Mouse (Mus musculus): ENCODE data around the gene Wdr92. TPM values are rescaled to one million over a fixed set of nuclear protein-coding genes. Genes with fewer than 3 reads are reported as not detected.

Gene Wdr92
- total and polyA plus RNA-seq, 2 experiments = 5.5 to 11.5 TPM

- TF ChIP-seq POLR2A (IDR thresholded peaks at IDR 0.05; ENCODE audit: extremely low read depth, insufficient read depth, low read length) = no peak
- H3K4me1 ChIP-seq (ENCODE audit: control insufficient read depth, insufficient read depth, low read length) = no peaks in the 10 kb centered on the region; the same call in 1 of the 2 replicates
- no peak overlapping the region for H3K27ac ChIP-seq (replicated peaks; ENCODE audit: insufficient read depth, low read depth, low read length)
- no peak overlapping the region for H3K4me3 ChIP-seq (ENCODE audit: insufficient read depth, low read depth, low read length)
- H3K9ac ChIP-seq (ENCODE audit: low read depth, low read length) = no peak overlapping the region
- no peaks in the 10 kb centered on the region for H3K36me3 ChIP-seq (ENCODE audit: control insufficient read depth, insufficient read depth, low read length)
- no peak for DNase-seq (ENCODE audit: extremely low read depth, low read depth, low spot score)
- WGBS = 97% methylated on average over 1 of the region's 1 CpGs
- peaks cover 41% of the 10 kb centered on the region for H3K79me2 ChIP-seq (ENCODE audit: control insufficient read depth, insufficient read depth, low read length)
- H3K27me3 ChIP-seq (ENCODE audit: control insufficient read depth, insufficient read depth, low read length) = no peaks in the 10 kb centered on the region
These were observed 5.3 kb upstream of the Wdr92 start for GRCm38 (mm10) chr11:17176638-17177037.

- TF ChIP-seq CTCF (IDR thresholded peaks at IDR 0.05; ENCODE audit: low read depth, low read length) (no peak), POLR2A (IDR thresholded peaks at IDR 0.05; ENCODE audit: extremely low read depth, insufficient read depth, low read length) (no peak)
- no peaks in the 10 kb centered on the region; the same call in 1 of the 2 replicates for H3K4me1 ChIP-seq (ENCODE audit: control insufficient read depth, insufficient read depth, low read length)
- peaks cover 24% of the 10 kb centered on the region for H3K79me2 ChIP-seq (ENCODE audit: control insufficient read depth, insufficient read depth, low read length)
- no peak for DNase-seq (ENCODE audit: extremely low read depth, low read depth, low spot score)
- H3K4me3 ChIP-seq (ENCODE audit: insufficient read depth, low read depth, low read length) = no peak overlapping the region
- H3K27me3 ChIP-seq (ENCODE audit: control insufficient read depth, insufficient read depth, low read length) = no peaks in the 10 kb centered on the region
- no peak overlapping the region for H3K27ac ChIP-seq (replicated peaks; ENCODE audit: insufficient read depth, low read depth, low read length)
- 72% methylated on average over 3 of the region's 3 CpGs for WGBS
- no peaks in the 10 kb centered on the region; the same call in 1 of the 2 replicates for H3K36me3 ChIP-seq (ENCODE audit: control insufficient read depth, insufficient read depth, low read length)
- no peak overlapping the region for H3K9ac ChIP-seq (ENCODE audit: low read depth, low read length)
These were observed 1.2 kb upstream of the Wdr92 start for GRCm38 (mm10) chr11:17180753-17181152.

- Histone ChIP-seq H3K4me3 (ENCODE audit: insufficient read depth, low read depth, low read length) (no peak overlapping the region), H3K79me2 (ENCODE audit: control insufficient read depth, insufficient read depth, low read length) (peaks cover 14% of the 10 kb centered on the region), H3K9ac (ENCODE audit: low read depth, low read length) (no peak overlapping the region), H3K27ac (replicated peaks; ENCODE audit: insufficient read depth, low read depth, low read length) (no peak overlapping the region), H3K27me3 (ENCODE audit: control insufficient read depth, insufficient read depth, low read length) (no peaks in the 10 kb centered on the region), H3K4me1 (ENCODE audit: control insufficient read depth, insufficient read depth, low read length) (no peaks in the 10 kb centered on the region; the same call in 1 of the 2 replicates), H3K36me3 (ENCODE audit: control insufficient read depth, insufficient read depth, low read length) (no peaks in the 10 kb centered on the region; the same call in 1 of the 2 replicates)
- no peak for TF ChIP-seq POLR2A (IDR thresholded peaks at IDR 0.05; ENCODE audit: extremely low read depth, insufficient read depth, low read length)
- TF ChIP-seq CTCF (IDR thresholded peaks at IDR 0.05; ENCODE audit: low read depth, low read length) = no peak
- WGBS = 92% methylated on average over 2 of the region's 2 CpGs
- DNase-seq (ENCODE audit: extremely low read depth, low read depth, low spot score) = no peak
These were observed 1.3 kb downstream of the Wdr92 start for GRCm38 (mm10) chr11:17183165-17183564.

GRCm38 (mm10) chr11:17187649-17188048 lies 5.7 kb downstream of the Wdr92 start:
- Histone ChIP-seq H3K36me3 (ENCODE audit: control insufficient read depth, insufficient read depth, low read length) (no peaks in the 10 kb centered on the region; the same call in 1 of the 2 replicates), H3K79me2 (ENCODE audit: control insufficient read depth, insufficient read depth, low read length) (peaks cover 2% of the 10 kb centered on the region; the same call in 1 of the 2 replicates), H3K4me3 (ENCODE audit: insufficient read depth, low read depth, low read length) (no peak overlapping the region), H3K27ac (replicated peaks; ENCODE audit: insufficient read depth, low read depth, low read length) (no peak overlapping the region), H3K9ac (ENCODE audit: low read depth, low read length) (no peak overlapping the region), H3K27me3 (ENCODE audit: control insufficient read depth, insufficient read depth, low read length) (no peaks in the 10 kb centered on the region), H3K4me1 (ENCODE audit: control insufficient read depth, insufficient read depth, low read length) (no peaks in the 10 kb centered on the region)
- 89% methylated on average over 3 of the region's 3 CpGs for WGBS
- TF ChIP-seq POLR2A (IDR thresholded peaks at IDR 0.05; ENCODE audit: extremely low read depth, insufficient read depth, low read length) (no peak), CTCF (IDR thresholded peaks at IDR 0.05; ENCODE audit: low read depth, low read length) (no peak)
- DNase-seq (ENCODE audit: extremely low read depth, low read depth, low spot score) = no peak

GRCm38 (mm10) chr11:17188786-17189185 lies 6.9 kb downstream of the Wdr92 start:
- H3K27me3 ChIP-seq (ENCODE audit: control insufficient read depth, insufficient read depth, low read length) = no peaks in the 10 kb centered on the region
- no peak for DNase-seq (ENCODE audit: extremely low read depth, low read depth, low spot score)
- no peaks in the 10 kb centered on the region; the same call in 1 of the 2 replicates for H3K79me2 ChIP-seq (ENCODE audit: control insufficient read depth, insufficient read depth, low read length)
- H3K27ac ChIP-seq (replicated peaks; ENCODE audit: insufficient read depth, low read depth, low read length) = no peak overlapping the region
- H3K4me1 ChIP-seq (ENCODE audit: control insufficient read depth, insufficient read depth, low read length) = no peaks in the 10 kb centered on the region
- H3K4me3 ChIP-seq (ENCODE audit: insufficient read depth, low read depth, low read length) = no peak overlapping the region
- 0 out of 2 replicates have a peak, but pooled peaks cover 2% of the 10 kb centered on the region for H3K36me3 ChIP-seq (ENCODE audit: control insufficient read depth, insufficient read depth, low read length)
- WGBS = 95% methylated on average over 3 of the region's 3 CpGs
- H3K9ac ChIP-seq (ENCODE audit: low read depth, low read length) = no peak overlapping the region
- TF ChIP-seq CTCF (IDR thresholded peaks at IDR 0.05; ENCODE audit: low read depth, low read length) (no peak), POLR2A (IDR thresholded peaks at IDR 0.05; ENCODE audit: extremely low read depth, insufficient read depth, low read length) (no peak)

- Histone ChIP-seq H3K36me3 (ENCODE audit: control insufficient read depth, insufficient read depth, low read length) (peaks cover 20% of the 10 kb centered on the region; the same call in 1 of the 2 replicates), H3K27me3 (ENCODE audit: control insufficient read depth, insufficient read depth, low read length) (no peaks in the 10 kb centered on the region), H3K9ac (ENCODE audit: low read depth, low read length) (no peak overlapping the region), H3K4me3 (ENCODE audit: insufficient read depth, low read depth, low read length) (no peak overlapping the region), H3K4me1 (ENCODE audit: control insufficient read depth, insufficient read depth, low read length) (no peaks in the 10 kb centered on the region), H3K79me2 (ENCODE audit: control insufficient read depth, insufficient read depth, low read length) (no peaks in the 10 kb centered on the region; the same call in 1 of the 2 replicates), H3K27ac (replicated peaks; ENCODE audit: insufficient read depth, low read depth, low read length) (no peak overlapping the region)
- DNase-seq (ENCODE audit: extremely low read depth, low read depth, low spot score) = no peak
- 85% methylated on average over 9 of the region's 9 CpGs for WGBS
- TF ChIP-seq POLR2A (IDR thresholded peaks at IDR 0.05; ENCODE audit: extremely low read depth, insufficient read depth, low read length) (no peak), CTCF (IDR thresholded peaks at IDR 0.05; ENCODE audit: low read depth, low read length) (no peak)
These were observed 10.4 kb downstream of the Wdr92 start for GRCm38 (mm10) chr11:17192151-17192844.

Measured in liver, adult 2 months (tissue).